Mouse (Mus musculus) heart, postnatal 0 days (tissue): ENCODE measurements at regions not wholly inside any gene's neighbourhood (a gene's known extent, or its start where the extent isn't known, plus 50 kb on each side); places are given as distances from the start of the nearest gene placed in this dataset.

Experiments
- CTCF ChIP-seq: IDR thresholded peaks from 2 replicates; pipeline ENCODE4 v1.5.1; 2016; ENCODE audit warnings: antibody characterized with exemption, control low read depth, low read depth
- EP300 ChIP-seq: IDR thresholded peaks from 2 replicates; pipeline ENCODE4 v1.6.1; 2016; ENCODE audit warnings: antibody characterized with exemption, low read depth

GRCm38 (mm10) chr10:118746719-118747395, 123.2 kb downstream of the Dyrk2 start:
- TF ChIP-seq CTCF (no peak; the same call in 1 of the 2 replicates), EP300 (no peak)
